Mouse (Mus musculus) neural tube, embryonic 11.5 days (tissue): ENCODE measurements around the gene Sesn2. TPM values are rescaled to one million over a fixed set of nuclear protein-coding genes. Genes with fewer than 3 reads are reported as not detected.

Source experiments
- ATAC-seq: fragments of 200-750 bp; cut with Nextera tagmentation; 2 replicates; pipeline ENCODE4 v1.8.0; 2017; ENCODE audit warnings: moderate number of reproducible peaks, mild to moderate bottlenecking, moderate TSS enrichment, moderate library complexity; ENCODE audit not compliant: insufficient read depth, low FRiP score, low TSS enrichment
- DNase-seq: peaks from one replicate; pipeline ENCODE4 v3.0.0-alpha.2; 2015; ENCODE audit warnings: low spot score
- H3K27ac ChIP-seq: fragments of 300-500 bp; sonication (generic); 2 replicates; pipeline ENCODE4 v1.5.1; 2014; ENCODE audit warnings: low read depth, mild to moderate bottlenecking, low read length
- H3K27me3 ChIP-seq: fragments of 300-500 bp; sonication (generic); 2 replicates; pipeline ENCODE4 v1.6.1; 2014; ENCODE audit warnings: mild to moderate bottlenecking, low read length, mixed read lengths; ENCODE audit not compliant: control insufficient read depth, insufficient read depth
- H3K36me3 ChIP-seq: fragments of 300-500 bp; sonication (generic); 2 replicates; pipeline ENCODE4 v1.6.1; 2014; ENCODE audit warnings: mild to moderate bottlenecking, low read length, moderate library complexity, mixed read lengths; ENCODE audit not compliant: control insufficient read depth, insufficient read depth
- H3K4me1 ChIP-seq: fragments of 300-500 bp; sonication (generic); 2 replicates; pipeline ENCODE4 v1.6.1; 2014; ENCODE audit warnings: low read length, mixed read lengths; ENCODE audit not compliant: control insufficient read depth, insufficient read depth
- H3K4me2 ChIP-seq: fragments of 300-500 bp; sonication (generic); 2 replicates; pipeline ENCODE4 v1.6.1; 2014; ENCODE audit warnings: low read depth, mild to moderate bottlenecking, moderate library complexity
- H3K4me3 ChIP-seq: fragments of 300-500 bp; sonication (generic); 2 replicates; pipeline ENCODE4 v1.5.1; 2014; ENCODE audit warnings: low read depth, low read length
- H3K9ac ChIP-seq: fragments of 300-500 bp; sonication (generic); 2 replicates; pipeline ENCODE4 v1.6.1; 2014; ENCODE audit warnings: mild to moderate bottlenecking, low read length
- H3K9me3 ChIP-seq: fragments of 300-500 bp; sonication (generic); 2 replicates; pipeline ENCODE4 v1.6.1; 2016; ENCODE audit warnings: low read length; ENCODE audit not compliant: control insufficient read depth
- WGBS: fragments of 180-500 bp; shearing (Covaris S2); extraction: QIAGEN DNeasy Blood & Tissue Kit; methylation state at CpG from one replicate; pipeline ENCODE4 v1.1.7; 2014; 5-methylcytosine and 5-hydroxymethylcytosine counted together
- polyA plus RNA-seq: library from polyadenylated mRNA; unstranded; fragments of >200 nt; fragmentation: Nextera tagmentation; extraction: Ambion mirVana; gene quantifications from 2 replicates; pipeline ENCODE4 v1.2.1, GENCODE M21; 2014

Gene Sesn2
- polyA plus RNA-seq, 1 experiment from 2014 or later: 6.1 TPM

DNA sequence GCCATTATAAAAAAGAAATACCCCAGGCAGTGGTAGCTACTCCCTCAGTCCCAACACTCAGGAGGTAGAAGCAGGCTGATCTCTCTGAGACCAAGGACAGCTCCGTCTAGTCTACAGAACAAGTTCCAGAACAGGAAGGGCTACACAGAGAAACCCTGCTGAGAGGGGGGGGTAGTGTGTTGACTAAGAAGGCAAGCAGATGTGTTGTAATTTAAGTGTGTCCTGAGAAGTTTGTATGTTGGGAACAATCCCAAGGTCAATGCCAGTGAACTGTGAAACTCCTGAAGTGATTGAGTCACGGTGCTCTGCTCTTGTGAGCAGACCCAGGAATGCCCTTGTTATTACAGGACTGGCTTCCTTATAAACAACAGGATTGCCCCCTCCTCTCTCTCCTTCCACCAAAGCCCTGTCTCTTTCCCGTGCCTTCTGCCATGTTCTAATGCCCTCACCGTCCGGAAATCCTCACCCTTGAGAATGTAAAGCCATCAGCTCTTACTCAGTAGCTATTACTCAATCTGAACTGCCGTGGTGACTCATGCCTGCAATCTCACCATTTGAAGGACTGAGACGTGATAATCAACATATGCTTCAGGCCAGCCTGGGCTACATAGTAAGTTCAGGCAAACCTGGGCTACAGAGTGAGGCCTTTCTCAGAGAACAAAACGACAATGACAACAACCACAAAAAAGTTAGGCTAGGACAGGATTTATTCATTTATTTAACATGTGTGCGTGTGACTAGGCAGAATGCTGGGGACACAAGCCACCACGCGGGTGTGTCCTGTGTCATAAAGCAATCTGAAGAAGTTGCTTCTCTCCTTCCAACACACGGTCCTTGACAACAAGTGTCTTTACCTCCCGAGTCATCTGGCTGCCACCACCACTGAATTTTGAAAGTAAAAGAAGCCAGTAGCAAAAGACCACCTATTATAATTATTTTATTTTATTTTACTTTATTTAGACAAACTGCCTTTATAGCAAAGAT lies 34.1 kb downstream of the Sesn2 start:
- Histone ChIP-seq H3K9me3 (no peaks in the 10 kb centered on the region), H3K4me3 (no peak overlapping the region), H3K9ac (no peak overlapping the region), H3K27ac (no peak overlapping the region), H3K4me1 (no peaks in the 10 kb centered on the region), H3K4me2 (no peak overlapping the region), H3K27me3 (no peaks in the 10 kb centered on the region), H3K36me3 (no peaks in the 10 kb centered on the region)
- ATAC-seq (no peak), DNase-seq (no peak)
- 74% methylated on average over 13 of the region's 13 CpGs for WGBS

DNA sequence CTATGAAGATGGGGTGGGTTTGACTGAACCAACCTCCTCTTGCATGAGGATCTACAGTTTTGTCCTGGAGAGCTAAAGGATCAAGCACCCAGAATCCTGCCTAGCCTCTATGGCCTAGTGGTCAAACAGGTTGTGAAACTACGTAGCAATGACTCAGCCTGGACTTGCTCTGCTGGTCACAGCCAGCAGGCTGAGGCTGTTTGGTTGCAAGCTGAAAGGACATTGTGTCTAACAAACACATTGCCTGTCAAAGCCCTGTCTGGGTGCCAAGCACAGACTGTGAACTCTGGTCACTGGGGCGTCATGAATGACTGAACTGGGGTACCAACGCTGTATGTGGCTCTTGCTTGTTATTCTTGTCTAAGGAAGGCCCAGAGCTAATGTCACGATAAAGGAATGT lies 35.7 kb downstream of the Sesn2 start:
- Histone ChIP-seq H3K27me3 (no peaks in the 10 kb centered on the region), H3K4me3 (no peak overlapping the region), H3K36me3 (no peaks in the 10 kb centered on the region), H3K9ac (no peak overlapping the region), H3K9me3 (no peaks in the 10 kb centered on the region), H3K4me1 (no peaks in the 10 kb centered on the region), H3K4me2 (no peak overlapping the region), H3K27ac (no peak overlapping the region)
- no peak for ATAC-seq
- DNase-seq: no peak
- WGBS: 90% methylated on average over 4 of the region's 4 CpGs

DNA sequence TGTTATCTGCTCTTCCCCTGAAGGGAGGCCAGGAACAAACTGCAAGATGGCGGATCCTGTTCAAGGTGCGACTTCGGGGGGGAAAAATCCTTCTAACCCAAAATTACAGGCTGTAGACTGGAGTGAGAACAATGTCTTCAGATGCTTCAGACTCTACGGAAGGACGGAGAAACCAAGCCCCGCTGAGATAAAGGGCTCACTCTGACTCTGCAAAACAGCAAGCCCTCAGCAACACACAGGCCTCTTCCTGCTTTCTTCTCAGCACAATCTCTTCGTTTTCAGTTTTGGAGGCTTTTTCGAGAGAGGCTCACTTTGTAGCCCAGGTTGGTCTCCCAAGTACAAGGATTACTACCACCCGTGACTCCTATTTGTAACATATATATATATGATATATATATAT lies 36.9 kb downstream of the Sesn2 start:
- Histone ChIP-seq H3K9me3 (no peaks in the 10 kb centered on the region), H3K27ac (no peak overlapping the region), H3K9ac (no peak overlapping the region), H3K4me1 (no peaks in the 10 kb centered on the region), H3K4me3 (no peak overlapping the region), H3K27me3 (no peaks in the 10 kb centered on the region), H3K4me2 (no peak overlapping the region), H3K36me3 (no peaks in the 10 kb centered on the region)
- no peak for DNase-seq
- no peak for ATAC-seq
- WGBS: 89% methylated on average over 9 of the region's 9 CpGs

DNA sequence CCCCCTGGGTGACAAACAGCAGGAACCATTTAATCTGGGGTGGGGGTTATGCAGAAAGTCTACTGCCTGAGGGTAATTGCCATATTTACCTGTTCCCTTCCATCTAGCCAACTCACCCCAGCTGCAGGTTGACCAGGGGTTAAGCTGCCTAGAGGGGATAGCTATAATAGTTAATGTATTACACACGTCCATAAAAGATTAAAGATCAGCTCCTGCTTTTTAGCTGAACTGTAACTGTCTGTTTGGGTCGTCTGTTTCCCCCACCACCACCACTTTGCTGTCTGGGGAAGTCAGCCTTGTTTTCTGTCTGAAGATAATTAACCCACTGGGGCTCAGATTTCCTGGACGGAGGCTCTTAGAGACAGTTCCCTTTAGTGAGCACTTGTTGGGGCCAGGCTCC lies 40.4 kb downstream of the Sesn2 start:
- whole genome bisulfite sequencing: 20% methylated on average over 3 of the region's 3 CpGs
- H3K9ac ChIP-seq: no peak overlapping the region
- no peak for ATAC-seq
- H3K27ac ChIP-seq: no peak overlapping the region
- no peaks in the 10 kb centered on the region for H3K36me3 ChIP-seq
- no peaks in the 10 kb centered on the region for H3K9me3 ChIP-seq
- no peak for DNase-seq
- H3K4me3 ChIP-seq: no peak overlapping the region
- no peak overlapping the region for H3K4me2 ChIP-seq
- no peaks in the 10 kb centered on the region for H3K27me3 ChIP-seq
- H3K4me1 ChIP-seq: no peaks in the 10 kb centered on the region

DNA sequence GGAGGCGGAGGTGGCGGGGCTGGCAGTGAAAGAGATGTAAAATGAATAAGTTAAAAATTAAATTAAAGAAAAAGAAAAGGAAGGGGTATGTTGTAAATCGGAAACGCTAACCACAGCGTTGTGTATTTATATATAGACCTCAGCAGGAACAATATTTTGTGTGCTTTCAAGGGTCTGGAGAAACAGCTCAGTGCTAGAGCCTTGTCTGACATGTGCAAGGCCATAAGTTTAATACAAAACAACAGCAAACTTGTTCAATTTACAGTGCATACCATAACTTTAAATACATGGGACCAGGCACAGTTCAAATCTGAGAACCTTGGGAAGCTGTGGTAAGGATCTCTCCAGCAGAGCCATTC lies 46.1 kb downstream of the Sesn2 start:
- Histone ChIP-seq H3K4me1 (peaks cover 10% of the 10 kb centered on the region), H3K9me3 (no peaks in the 10 kb centered on the region), H3K27ac (no peak overlapping the region), H3K27me3 (no peaks in the 10 kb centered on the region), H3K4me2 (peak overlapping the region; percentile 81), H3K9ac (peak overlapping the region; percentile 85; the same call in 1 of the 2 replicates), H3K36me3 (peaks cover 7% of the 10 kb centered on the region), H3K4me3 (peak overlapping the region; percentile 87)
- ATAC-seq: no peak; the same call in 1 of the 2 replicates
- 3% methylated on average over 5 of the region's 5 CpGs for WGBS
- DNase-seq: no peak

DNA sequence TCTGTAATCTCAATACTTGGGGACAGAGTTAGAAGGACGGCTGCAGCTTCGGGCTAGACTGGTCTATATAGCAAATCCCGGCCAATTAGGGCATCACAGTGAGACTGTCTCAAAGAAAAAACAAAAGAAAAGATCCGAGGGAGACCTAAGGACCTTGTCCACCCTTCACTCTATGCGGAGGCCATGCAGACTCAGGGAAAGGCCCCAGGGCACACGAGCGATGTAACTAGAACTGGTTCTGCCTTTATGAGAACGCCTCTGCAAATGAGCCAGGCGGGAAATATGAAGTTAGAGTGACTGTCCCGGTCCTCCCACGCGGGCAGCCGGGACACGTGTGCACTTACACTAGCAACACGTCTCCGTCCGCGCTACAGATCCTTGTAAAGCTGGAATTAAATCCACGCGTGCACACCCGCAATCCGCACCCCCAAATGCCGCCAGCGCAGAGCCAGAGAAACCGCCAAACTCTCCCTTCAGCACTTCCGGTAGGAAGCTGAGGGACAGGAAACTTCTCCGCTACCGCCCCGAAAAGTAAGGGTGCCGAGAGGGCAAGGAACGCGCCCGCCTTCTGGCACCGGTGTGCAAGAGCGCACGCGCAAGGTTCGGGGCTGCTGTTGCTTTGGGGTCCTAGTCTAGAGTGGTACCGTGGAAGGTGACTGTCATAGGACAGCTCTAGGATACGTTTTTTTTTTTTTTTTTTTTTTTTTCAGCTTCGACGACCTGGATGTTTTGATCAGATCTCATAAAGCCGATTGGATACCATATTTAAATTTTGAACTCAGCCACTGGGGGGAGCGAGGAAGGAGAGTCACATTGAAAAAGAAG lies 46.7 kb downstream of the Sesn2 start, which contains the start of gene Med18:
TSS of gene Med18 (minus strand) at position 492 of the 825 bp plus-strand sequence.
- Histone ChIP-seq H3K4me3 (peak within 1 kb of the TSS; percentile 87), H3K4me2 (peak within 1 kb of the TSS; percentile 81), H3K36me3 (peaks cover 8% of the 10 kb centered on the region), H3K4me1 (peaks cover 10% of the 10 kb centered on the region), H3K9ac (peak within 1 kb of the TSS; percentile 85), H3K9me3 (no peaks in the 10 kb centered on the region), H3K27me3 (no peaks in the 10 kb centered on the region), H3K27ac (no peak within 1 kb of the TSS; the same call in 1 of the 2 replicates)
- peak; percentile 81 for ATAC-seq
- DNase-seq: peak; percentile 96
- WGBS: under 1% methylated on average over 44 of the region's 44 CpGs

DNA sequence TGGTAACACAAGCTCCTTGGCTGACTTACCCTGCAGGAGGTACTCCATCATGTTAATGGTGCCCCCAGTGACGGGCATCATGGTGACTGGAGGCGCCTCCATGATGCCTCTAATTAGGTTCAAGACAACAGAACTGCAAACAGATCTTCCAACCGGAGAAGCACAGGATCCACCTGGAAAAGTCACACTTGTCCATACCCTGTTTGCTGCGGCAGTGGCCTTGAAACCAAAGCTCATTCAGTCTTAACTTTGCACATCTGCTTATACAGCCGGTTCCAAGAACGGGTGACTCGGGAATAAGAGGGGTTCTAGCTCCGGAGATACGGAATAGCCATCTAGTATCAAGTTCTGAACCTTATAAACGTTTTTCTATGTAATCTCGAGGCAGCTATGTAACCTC lies 47.5 kb downstream of the Sesn2 start:
- peak overlapping the region; percentile 81 for H3K4me2 ChIP-seq
- WGBS: 13% methylated on average over 11 of the region's 11 CpGs
- H3K27ac ChIP-seq: no peak overlapping the region
- H3K9ac ChIP-seq: peak overlapping the region; percentile 85
- H3K4me1 ChIP-seq: peaks cover 10% of the 10 kb centered on the region
- H3K27me3 ChIP-seq: no peaks in the 10 kb centered on the region
- peaks cover 8% of the 10 kb centered on the region for H3K36me3 ChIP-seq
- H3K4me3 ChIP-seq: peak overlapping the region; percentile 87
- DNase-seq (no peak), ATAC-seq (no peak)
- H3K9me3 ChIP-seq: no peaks in the 10 kb centered on the region

DNA sequence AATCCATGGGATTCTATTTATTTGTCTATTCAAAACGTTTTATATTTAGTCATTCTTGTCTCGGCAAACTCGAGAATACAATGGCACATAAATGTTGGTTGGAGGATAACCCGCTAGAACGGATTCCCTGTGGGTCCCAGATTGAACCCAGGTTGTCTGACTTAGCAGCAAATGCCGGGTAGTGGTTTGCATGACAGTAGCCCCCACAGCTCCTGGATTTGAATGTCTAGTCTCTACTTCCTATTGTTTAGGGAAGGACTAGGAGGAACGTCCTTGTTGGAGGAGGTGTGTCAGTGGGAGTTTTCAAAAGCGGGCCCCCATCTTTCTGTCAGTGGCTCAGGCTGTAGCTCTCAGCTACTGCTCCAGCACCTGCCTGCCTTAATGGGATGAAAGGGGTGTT lies 50.1 kb downstream of the Sesn2 start:
- no peaks in the 10 kb centered on the region for H3K9me3 ChIP-seq
- ATAC-seq: no peak
- no peak for DNase-seq
- H3K9ac ChIP-seq: no peak overlapping the region
- no peak overlapping the region for H3K27ac ChIP-seq
- H3K4me3 ChIP-seq: no peak overlapping the region
- H3K36me3 ChIP-seq: peaks cover 8% of the 10 kb centered on the region
- 91% methylated on average over 8 of the region's 8 CpGs for WGBS
- H3K4me2 ChIP-seq: no peak overlapping the region
- H3K4me1 ChIP-seq: peaks cover 10% of the 10 kb centered on the region
- no peaks in the 10 kb centered on the region for H3K27me3 ChIP-seq
